Mouse (Mus musculus): ENCODE results near the gene Hjurp. TPM values are rescaled to one million over a fixed set of nuclear protein-coding genes. Genes with fewer than 3 reads are reported as not detected.

Gene Hjurp
- polyA plus RNA-seq, 1 experiment, result 217 TPM

DNA sequence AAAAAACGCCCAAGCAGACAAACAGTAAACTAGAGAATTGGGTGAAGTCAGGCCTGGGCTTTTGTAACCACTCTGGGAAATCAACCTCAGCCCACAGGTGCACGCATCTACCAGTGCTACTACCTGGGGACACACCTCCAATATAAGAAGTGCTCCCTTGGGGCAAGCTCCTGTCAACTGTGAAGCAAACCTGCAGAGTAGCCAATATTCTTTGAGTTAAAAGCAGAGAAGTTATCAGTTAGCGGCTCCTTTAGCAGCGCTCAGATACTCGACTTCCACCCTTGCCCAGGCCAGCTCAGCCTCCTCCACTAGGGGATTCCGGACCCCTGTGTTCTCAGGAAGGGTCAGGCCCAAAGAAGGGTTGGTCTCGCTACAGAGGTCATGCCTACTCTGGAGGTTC lies 15.7 kb downstream of the Hjurp start:
- TF ChIP-seq CTCF (IDR thresholded peaks at IDR 0.05; ENCODE audit: low read depth, low read length) (no peak), POLR2A (IDR thresholded peaks at IDR 0.05; ENCODE audit: insufficient read depth, low read length) (no peak), EP300 (IDR thresholded peaks at IDR 0.05; ENCODE audit: insufficient read depth, low read depth, low read length) (no peak)
- Histone ChIP-seq H3K4me1 (ENCODE audit: control insufficient read depth, insufficient read depth, low read length) (no peaks in the 10 kb centered on the region), H3K4me3 (ENCODE audit: low read depth, low read length) (no peak overlapping the region), H3K9ac (ENCODE audit: low read depth, poor library complexity, severe bottlenecking) (no peak overlapping the region), H3K27me3 (ENCODE audit: control insufficient read depth, insufficient read depth, low read length, poor library complexity, severe bottlenecking) (no peaks in the 10 kb centered on the region), H3K9me3 (replicated peaks; ENCODE audit: control insufficient read depth, insufficient read depth, low read length, poor library complexity, severe bottlenecking) (no peaks in the 10 kb centered on the region), H3K36me3 (ENCODE audit: control insufficient read depth, insufficient read depth, low read length, poor library complexity, severe bottlenecking) (peaks cover 43% of the 10 kb centered on the region), H3K27ac (ENCODE audit: insufficient read depth, low read length) (no peak overlapping the region)

DNA sequence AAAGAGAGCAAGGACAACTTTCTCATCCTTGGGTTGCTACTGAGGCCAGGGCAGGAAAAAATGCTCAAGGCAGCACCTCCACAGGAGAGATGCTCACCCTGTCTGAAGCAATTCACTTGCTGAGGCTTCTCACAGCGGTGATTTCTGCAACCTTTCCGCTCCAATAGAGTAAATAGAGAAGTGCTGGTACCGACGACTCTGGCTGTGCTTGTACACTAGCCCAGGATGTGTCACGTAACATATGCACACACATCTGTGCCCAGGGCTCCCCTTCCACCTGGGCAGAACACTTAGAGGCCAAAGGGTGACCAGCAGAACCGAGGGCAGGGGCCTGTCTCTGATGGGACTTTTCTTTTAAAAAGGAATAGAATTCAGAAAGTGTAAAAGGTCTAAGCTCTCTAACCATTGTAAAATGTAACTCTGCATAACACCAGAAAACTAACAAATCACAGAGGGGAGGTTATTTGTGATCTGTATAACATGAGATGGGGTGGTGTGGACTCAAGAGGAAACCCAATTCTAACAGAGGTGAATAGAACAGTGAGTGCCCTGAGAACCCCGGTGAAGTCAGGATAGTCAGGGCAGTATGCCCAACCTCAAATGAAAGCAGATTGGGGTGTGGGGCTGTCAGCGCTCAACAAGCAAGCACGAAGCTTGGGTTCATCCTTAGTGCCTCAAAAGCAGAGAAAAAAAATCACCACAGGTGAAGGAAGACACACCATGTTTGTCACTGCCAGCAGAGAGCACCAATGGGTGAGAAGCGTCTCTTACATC lies 16.6 kb downstream of the Hjurp start:
- H3K27ac ChIP-seq (ENCODE audit: insufficient read depth, low read length), result no peak overlapping the region
- no peak overlapping the region for H3K4me3 ChIP-seq (ENCODE audit: low read depth, low read length)
- peaks cover 34% of the 10 kb centered on the region for H3K36me3 ChIP-seq (ENCODE audit: control insufficient read depth, insufficient read depth, low read length, poor library complexity, severe bottlenecking)
- TF ChIP-seq POLR2A (IDR thresholded peaks at IDR 0.05; ENCODE audit: insufficient read depth, low read length) (no peak), CTCF (IDR thresholded peaks at IDR 0.05; ENCODE audit: low read depth, low read length) (no peak), EP300 (IDR thresholded peaks at IDR 0.05; ENCODE audit: insufficient read depth, low read depth, low read length) (no peak)
- H3K4me1 ChIP-seq (ENCODE audit: control insufficient read depth, insufficient read depth, low read length), result no peaks in the 10 kb centered on the region
- H3K9me3 ChIP-seq (replicated peaks; ENCODE audit: control insufficient read depth, insufficient read depth, low read length, poor library complexity, severe bottlenecking), result no peaks in the 10 kb centered on the region
- H3K27me3 ChIP-seq (ENCODE audit: control insufficient read depth, insufficient read depth, low read length, poor library complexity, severe bottlenecking), result no peaks in the 10 kb centered on the region
- H3K9ac ChIP-seq (ENCODE audit: low read depth, poor library complexity, severe bottlenecking), result no peak overlapping the region

DNA sequence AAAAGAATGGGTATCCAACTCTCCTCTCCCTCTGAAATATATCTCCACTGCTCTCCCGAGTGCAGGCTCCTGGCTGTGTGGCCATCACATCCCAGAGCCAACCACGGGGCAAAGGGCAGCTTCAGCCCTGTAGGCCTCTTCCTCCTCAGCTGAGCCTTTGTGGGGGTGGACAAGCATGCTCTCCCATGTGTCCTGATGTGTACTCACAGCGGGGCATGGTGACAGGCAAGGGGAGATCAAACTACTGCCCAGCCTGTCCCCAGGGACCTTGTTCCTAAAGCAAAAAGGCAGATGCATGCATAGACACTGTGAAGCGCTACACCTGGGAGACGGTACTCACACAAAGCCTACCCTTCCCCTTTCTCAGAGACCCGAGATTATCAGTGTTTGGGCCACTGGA lies 17.3 kb downstream of the Hjurp start:
- Histone ChIP-seq H3K9me3 (replicated peaks; ENCODE audit: control insufficient read depth, insufficient read depth, low read length, poor library complexity, severe bottlenecking) (no peaks in the 10 kb centered on the region), H3K9ac (ENCODE audit: low read depth, poor library complexity, severe bottlenecking) (no peak overlapping the region), H3K4me1 (ENCODE audit: control insufficient read depth, insufficient read depth, low read length) (no peaks in the 10 kb centered on the region), H3K27ac (ENCODE audit: insufficient read depth, low read length) (no peak overlapping the region), H3K4me3 (ENCODE audit: low read depth, low read length) (no peak overlapping the region), H3K36me3 (ENCODE audit: control insufficient read depth, insufficient read depth, low read length, poor library complexity, severe bottlenecking) (peaks cover 27% of the 10 kb centered on the region), H3K27me3 (ENCODE audit: control insufficient read depth, insufficient read depth, low read length, poor library complexity, severe bottlenecking) (no peaks in the 10 kb centered on the region)
- TF ChIP-seq POLR2A (IDR thresholded peaks at IDR 0.05; ENCODE audit: insufficient read depth, low read length), result no peak
- no peak for TF ChIP-seq EP300 (IDR thresholded peaks at IDR 0.05; ENCODE audit: insufficient read depth, low read depth, low read length)
- TF ChIP-seq CTCF (IDR thresholded peaks at IDR 0.05; ENCODE audit: low read depth, low read length), result no peak

DNA sequence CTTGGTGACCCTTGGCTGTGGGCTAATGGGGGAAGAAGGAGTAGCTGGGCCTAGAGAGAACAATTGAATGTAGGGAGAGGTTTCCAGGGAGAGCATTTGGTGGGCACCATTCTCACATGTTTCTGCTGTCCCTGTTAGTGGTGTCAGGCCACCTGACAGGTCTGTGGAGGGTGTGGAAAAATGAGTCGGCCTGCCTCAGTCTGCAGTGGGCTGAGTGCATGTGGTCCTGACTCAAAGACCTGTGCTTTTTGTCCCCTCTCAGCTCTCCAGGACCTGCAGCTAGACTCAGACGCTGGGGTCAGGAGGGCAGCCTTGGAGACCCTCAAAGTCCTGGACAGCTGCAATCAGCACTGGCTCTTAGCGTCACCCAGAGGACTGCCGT lies 17.8 kb downstream of the Hjurp start:
- TF ChIP-seq EP300 (IDR thresholded peaks at IDR 0.05; ENCODE audit: insufficient read depth, low read depth, low read length) (no peak), POLR2A (IDR thresholded peaks at IDR 0.05; ENCODE audit: insufficient read depth, low read length) (no peak), CTCF (IDR thresholded peaks at IDR 0.05; ENCODE audit: low read depth, low read length) (no peak)

DNA sequence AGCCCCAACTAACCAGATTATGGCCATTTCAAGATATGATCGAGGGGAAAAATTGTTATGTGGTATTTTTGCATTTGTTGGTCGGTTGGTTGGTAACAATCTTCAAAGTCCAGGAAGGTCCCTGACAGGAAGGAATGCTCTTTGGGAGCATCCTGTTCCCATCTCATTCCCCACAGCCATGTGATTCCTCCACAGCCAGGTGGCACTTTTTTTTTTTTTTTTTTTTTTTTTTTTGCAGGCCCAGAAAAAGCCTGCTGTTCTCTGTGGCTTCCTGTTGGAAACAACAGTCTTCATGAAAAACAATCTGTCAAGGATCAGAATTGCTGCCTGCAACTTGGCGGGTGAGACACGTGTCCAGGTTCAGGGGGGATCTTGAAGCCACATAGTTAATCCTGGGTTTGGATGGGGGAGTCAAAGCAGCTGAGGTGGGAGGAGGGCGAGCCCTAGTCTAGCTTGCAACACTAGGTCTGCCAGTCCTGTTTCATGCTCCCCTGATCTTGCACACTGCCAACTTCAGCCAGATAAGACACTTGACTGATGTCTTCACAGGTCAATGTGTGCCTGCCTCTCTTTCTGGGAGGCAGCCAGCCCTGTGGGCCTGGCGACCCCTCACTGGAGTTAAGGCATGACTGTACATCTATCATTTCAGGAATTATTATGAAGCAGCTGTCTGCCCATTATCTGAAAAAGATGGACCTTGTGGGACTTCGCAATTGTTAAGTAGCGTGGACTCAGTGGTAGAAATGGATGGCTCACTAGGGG lies 18.4 kb downstream of the Hjurp start:
- H3K27me3 ChIP-seq (ENCODE audit: control insufficient read depth, insufficient read depth, low read length, poor library complexity, severe bottlenecking), result no peaks in the 10 kb centered on the region
- H3K27ac ChIP-seq (ENCODE audit: insufficient read depth, low read length), result no peak overlapping the region
- no peaks in the 10 kb centered on the region for H3K9me3 ChIP-seq (replicated peaks; ENCODE audit: control insufficient read depth, insufficient read depth, low read length, poor library complexity, severe bottlenecking)
- H3K4me1 ChIP-seq (ENCODE audit: control insufficient read depth, insufficient read depth, low read length), result no peaks in the 10 kb centered on the region
- H3K4me3 ChIP-seq (ENCODE audit: low read depth, low read length), result no peak overlapping the region
- no peak overlapping the region for H3K9ac ChIP-seq (ENCODE audit: low read depth, poor library complexity, severe bottlenecking)
- TF ChIP-seq POLR2A (IDR thresholded peaks at IDR 0.05; ENCODE audit: insufficient read depth, low read length) (no peak), EP300 (IDR thresholded peaks at IDR 0.05; ENCODE audit: insufficient read depth, low read depth, low read length) (no peak), CTCF (IDR thresholded peaks at IDR 0.05; ENCODE audit: low read depth, low read length) (no peak)
- peaks cover 17% of the 10 kb centered on the region for H3K36me3 ChIP-seq (ENCODE audit: control insufficient read depth, insufficient read depth, low read length, poor library complexity, severe bottlenecking)

More for the DNA sequence above, 17.8 kb downstream of the Hjurp start:
- no peak overlapping the region for H3K4me3 ChIP-seq (ENCODE audit: low read depth, low read length)
- no peaks in the 10 kb centered on the region for H3K4me1 ChIP-seq (ENCODE audit: control insufficient read depth, insufficient read depth, low read length)
- no peak overlapping the region for H3K9ac ChIP-seq (ENCODE audit: low read depth, poor library complexity, severe bottlenecking)
- peaks cover 23% of the 10 kb centered on the region for H3K36me3 ChIP-seq (ENCODE audit: control insufficient read depth, insufficient read depth, low read length, poor library complexity, severe bottlenecking)
- no peak overlapping the region for H3K27ac ChIP-seq (ENCODE audit: insufficient read depth, low read length)
- no peaks in the 10 kb centered on the region for H3K9me3 ChIP-seq (replicated peaks; ENCODE audit: control insufficient read depth, insufficient read depth, low read length, poor library complexity, severe bottlenecking)
- no peaks in the 10 kb centered on the region for H3K27me3 ChIP-seq (ENCODE audit: control insufficient read depth, insufficient read depth, low read length, poor library complexity, severe bottlenecking)

DNA sequence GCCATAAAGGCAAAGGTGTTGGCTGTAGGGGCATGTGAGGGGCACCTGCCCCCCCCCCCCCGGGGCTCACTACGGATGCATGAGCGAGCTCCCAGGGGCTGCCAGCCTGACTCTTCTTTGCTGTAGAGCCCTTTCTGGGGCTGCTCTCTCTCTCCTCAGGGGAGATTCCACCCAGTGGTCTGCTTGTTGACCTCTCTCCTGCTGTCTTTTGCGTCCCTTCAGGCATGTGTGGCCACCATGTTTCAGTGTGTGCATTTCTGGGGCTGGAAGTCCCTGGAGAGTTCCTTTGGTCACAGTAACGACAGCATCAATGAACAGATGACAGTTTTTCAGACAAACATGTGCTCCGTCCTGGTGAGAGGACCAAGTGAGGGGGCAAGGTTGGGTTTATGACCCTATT lies 19.1 kb downstream of the Hjurp start:
- Histone ChIP-seq H3K27ac (ENCODE audit: insufficient read depth, low read length) (no peak overlapping the region), H3K4me3 (ENCODE audit: low read depth, low read length) (no peak overlapping the region), H3K27me3 (ENCODE audit: control insufficient read depth, insufficient read depth, low read length, poor library complexity, severe bottlenecking) (no peaks in the 10 kb centered on the region), H3K9me3 (replicated peaks; ENCODE audit: control insufficient read depth, insufficient read depth, low read length, poor library complexity, severe bottlenecking) (no peaks in the 10 kb centered on the region), H3K36me3 (ENCODE audit: control insufficient read depth, insufficient read depth, low read length, poor library complexity, severe bottlenecking) (peaks cover 10% of the 10 kb centered on the region), H3K9ac (ENCODE audit: low read depth, poor library complexity, severe bottlenecking) (no peak overlapping the region), H3K4me1 (ENCODE audit: control insufficient read depth, insufficient read depth, low read length) (no peaks in the 10 kb centered on the region)
- TF ChIP-seq POLR2A (IDR thresholded peaks at IDR 0.05; ENCODE audit: insufficient read depth, low read length), result no peak
- TF ChIP-seq EP300 (IDR thresholded peaks at IDR 0.05; ENCODE audit: insufficient read depth, low read depth, low read length), result no peak
- TF ChIP-seq CTCF (IDR thresholded peaks at IDR 0.05; ENCODE audit: low read depth, low read length), result no peak

Measured in ES-Bruce4 (cell line).